Mouse (Mus musculus) bone marrow macrophage, adult 2 months (primary cell): ENCODE results near the gene Pkn2.

Experiments
- CTCF ChIP-seq: IDR thresholded peaks from 2 replicates; pipeline ENCODE4 v1.5.1; 2012; ENCODE audit warnings: low read depth, mild to moderate bottlenecking, low read length, moderate library complexity
- POLR2A ChIP-seq: IDR thresholded peaks from 2 replicates; pipeline ENCODE4 v1.6.1; 2012; ENCODE audit warnings: mild to moderate bottlenecking, low read depth, low read length, borderline replicate concordance

DNA sequence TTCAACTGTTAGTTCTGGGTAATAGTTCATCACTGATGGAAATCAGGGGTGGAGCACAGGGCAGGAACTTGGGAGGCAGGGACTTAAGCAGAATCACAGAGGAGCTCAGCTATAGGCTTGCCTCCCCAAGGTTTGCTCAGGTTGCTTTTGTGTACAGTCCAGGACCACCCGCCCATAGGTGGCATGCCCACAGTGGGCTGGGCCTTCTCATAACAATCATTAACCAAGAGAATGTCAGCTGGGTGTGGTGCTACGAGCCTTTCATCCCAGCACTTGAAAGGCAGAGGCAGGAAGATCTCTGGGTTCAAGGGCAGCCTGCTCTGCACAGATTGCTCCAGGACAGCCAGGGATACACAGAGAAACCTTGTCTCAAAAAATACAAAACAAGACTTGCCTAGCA is 48.1 kb upstream of the Pkn2 start:
- TF ChIP-seq CTCF: no peak
- TF ChIP-seq POLR2A: no peak
